Mouse (Mus musculus) ES-Bruce4 (cell line): ENCODE data around the gene Kbtbd6.
"Not testable (repeated sequence)": the region's sequence is repeated elsewhere in the genome, so short reads cannot be mapped to it uniquely, and the experiment has no call there.

Source experiments
- CTCF ChIP-seq: IDR thresholded peaks from one replicate; pipeline ENCODE4 v1.8.1; 2011; ENCODE audit warnings: low read depth, low read length
- EP300 ChIP-seq: IDR thresholded peaks from 2 replicates; pipeline ENCODE4 v1.6.1; 2011; ENCODE audit warnings: low read depth, low read length; ENCODE audit not compliant: insufficient read depth
- POLR2A ChIP-seq: IDR thresholded peaks from one replicate; pipeline ENCODE4 v1.8.1; 2011; ENCODE audit warnings: low read length; ENCODE audit not compliant: insufficient read depth

- TF ChIP-seq CTCF, EP300: not testable (repeated sequence)
- peak; percentile 44 for TF ChIP-seq POLR2A
These were observed at the start of gene Kbtbd6 for GRCm38 (mm10) chr14:79451681-79452590.
